Mouse (Mus musculus): Measurements from ENCODE around the gene Faf2.

- TF ChIP-seq CTCF (conservative IDR thresholded peaks at IDR 0.05; ENCODE audit: low read length) (no peak), NANOG (IDR thresholded peaks at IDR 0.05; ENCODE audit: borderline replicate concordance, low read length) (no peak), POU5F1 (IDR thresholded peaks at IDR 0.05; ENCODE audit: borderline replicate concordance, low read length) (no peak)
Measured at GRCm38 (mm10) chr13:54650461-54650860, 28.9 kb downstream of the Faf2 start.
